Mouse (Mus musculus): ENCODE measurements around the gene Bex4. TPM values are rescaled to one million over a fixed set of nuclear protein-coding genes. Genes with fewer than 3 reads are reported as not detected.

Gene Bex4
- polyA plus RNA-seq (2015; fragmentation: Nextera tagmentation; extraction: Ambion mirVana): 15.6 and 23.3 TPM in 2 replicates

GRCm38 (mm10) chrX:136138827-136139639 lies at the start of gene Bex4:
Gene Bex4, plus strand, starts transcription at chrX:136138996.

GRCm38 (mm10) chrX:136172118-136172551 lies 33.3 kb downstream of the Bex4 start, which contains the start of gene Tceal8:
Gene Tceal8, minus strand, starts transcription at chrX:136172342.

Small RNAs within 50 kb of the gene (microRNA-seq; reads per million reads assigned to microRNA genes)
- not detected for gene Mir6383

Other genes with a start within 250 kb of the Bex4 start
- 35.2 and 48.2 TPM in 2 replicates for gene Arxes2, start 145.2 kb upstream of the Bex4 start, polyA plus RNA-seq (2015; fragmentation: Nextera tagmentation; extraction: Ambion mirVana)
- gene Arxes1, start 105.6 kb upstream of the Bex4 start, polyA plus RNA-seq (2015; fragmentation: Nextera tagmentation; extraction: Ambion mirVana): 13.2 and 17.6 TPM in 2 replicates
- 5.6 and 6.0 TPM in 2 replicates for gene Bex2, start 70.8 kb upstream of the Bex4 start, polyA plus RNA-seq (2015; fragmentation: Nextera tagmentation; extraction: Ambion mirVana)
- 0.05 and 0.11 TPM in 2 replicates for gene Nxf3, start 53.7 kb upstream of the Bex4 start, polyA plus RNA-seq (2015; fragmentation: Nextera tagmentation; extraction: Ambion mirVana)
- 109 and 150 TPM in 2 replicates for gene Tceal8, start 33.3 kb downstream of the Bex4 start, polyA plus RNA-seq (2015; fragmentation: Nextera tagmentation; extraction: Ambion mirVana)
- gene Tceal5, start 64.9 kb downstream of the Bex4 start, polyA plus RNA-seq (2015; fragmentation: Nextera tagmentation; extraction: Ambion mirVana): 3.3 and 3.8 TPM in 2 replicates
- gene Tceal7, start 75.8 kb downstream of the Bex4 start, polyA plus RNA-seq (2015; fragmentation: Nextera tagmentation; extraction: Ambion mirVana): 0.13 and 0.17 TPM in 2 replicates
- gene Bex1, start 76.5 kb downstream of the Bex4 start, polyA plus RNA-seq (2015; fragmentation: Nextera tagmentation; extraction: Ambion mirVana): 9.6 and 14.0 TPM in 2 replicates
- 311 and 374 TPM in 2 replicates for gene Tceal9, start 106.1 kb downstream of the Bex4 start, polyA plus RNA-seq (2015; fragmentation: Nextera tagmentation; extraction: Ambion mirVana)
- 180 and 207 TPM in 2 replicates for gene Bex3, start 131.3 kb downstream of the Bex4 start, polyA plus RNA-seq (2015; fragmentation: Nextera tagmentation; extraction: Ambion mirVana)

Measured in urinary bladder, postnatal 0 days (tissue).